Comparison of ENCODE assay signal across 8 mouse cellular contexts in genomic region chr6:51472213-51472612, GRCm38 (mm10). TPM values are rescaled to one million over a fixed set of nuclear protein-coding genes. Genes with fewer than 3 reads are reported as not detected.
DNase-seq lines count a peak whose midpoint lies in the region; ATAC-seq and TF ChIP-seq lines count a peak whose summit lies in the region.

No protein-coding gene starts in this region.

- no peak for TF ChIP-seq POLR2A in ES-Bruce4 (IDR thresholded peaks at IDR 0.05; ENCODE audit: insufficient read depth, low read length)

- no peaks in the 10 kb centered on the region for H3K9me3 ChIP-seq in heart, embryonic 11.5 days (replicated peaks; ENCODE audit: control insufficient read depth, low read length)
- no peaks in the 10 kb centered on the region for H3K9me3 ChIP-seq in ES-Bruce4 (replicated peaks; ENCODE audit: control insufficient read depth, insufficient read depth, low read length, poor library complexity, severe bottlenecking)
- H3K9me3 ChIP-seq in forebrain, postnatal 0 days (ENCODE audit: low read length) = no peaks in the 10 kb centered on the region
- no peaks in the 10 kb centered on the region for H3K9me3 ChIP-seq in liver, embryonic 16.5 days (replicated peaks; ENCODE audit: control insufficient read depth, low read length)

- peaks cover 6% of the 10 kb centered on the region for H3K4me1 ChIP-seq in heart, embryonic 11.5 days (ENCODE audit: control insufficient read depth, insufficient read depth, low read length)
- peaks cover 1% of the 10 kb centered on the region for H3K4me1 ChIP-seq in ES-Bruce4 (ENCODE audit: control insufficient read depth, insufficient read depth, low read length)
- H3K4me1 ChIP-seq in forebrain, postnatal 0 days (ENCODE audit: insufficient read depth) = peaks cover 14% of the 10 kb centered on the region; the same call in 1 of the 2 replicates
- H3K4me1 ChIP-seq in liver, embryonic 16.5 days (ENCODE audit: control insufficient read depth, low read depth, low read length) = peaks cover 22% of the 10 kb centered on the region

- WGBS in heart, embryonic 11.5 days (ENCODE audit: insufficient replicate concordance) = 61% methylated on average over 4 of the region's 4 CpGs
- whole genome bisulfite sequencing in forebrain, postnatal 0 days = 29% methylated on average over 4 of the region's 4 CpGs
- 53% methylated on average over 4 of the region's 4 CpGs for WGBS in liver, embryonic 16.5 days (ENCODE audit: insufficient replicate concordance)

- TF ChIP-seq CTCF in ES-Bruce4 (IDR thresholded peaks at IDR 0.05; ENCODE audit: low read depth, low read length) = no peak
- TF ChIP-seq CTCF in forebrain, postnatal 0 days (IDR thresholded peaks at IDR 0.05; ENCODE audit: low read depth) = no peak

- no peak for ATAC-seq in heart, embryonic 11.5 days (replicated peaks; ENCODE audit: insufficient number of reproducible peaks, low FRiP score, low TSS enrichment)
- no peak for ATAC-seq in forebrain, postnatal 0 days
- ATAC-seq in liver, embryonic 16.5 days (ENCODE audit: low read depth) = no peak

- peaks cover 20% of the 10 kb centered on the region for H3K36me3 ChIP-seq in heart, embryonic 11.5 days (ENCODE audit: control insufficient read depth, insufficient read depth, low read length)
- peaks cover 63% of the 10 kb centered on the region for H3K36me3 ChIP-seq in ES-Bruce4 (ENCODE audit: control insufficient read depth, insufficient read depth, low read length, poor library complexity, severe bottlenecking)
- H3K36me3 ChIP-seq in forebrain, postnatal 0 days (ENCODE audit: insufficient read depth) = peaks cover 23% of the 10 kb centered on the region
- peaks cover 32% of the 10 kb centered on the region for H3K36me3 ChIP-seq in liver, embryonic 16.5 days (ENCODE audit: control insufficient read depth, insufficient read depth)

- no peak for TF ChIP-seq EP300 in ES-Bruce4 (IDR thresholded peaks at IDR 0.05; ENCODE audit: insufficient read depth, low read depth, low read length)

- peak overlapping the region; percentile 67 for H3K4me2 ChIP-seq in heart, embryonic 11.5 days
- peak overlapping the region; percentile 46 for H3K4me2 ChIP-seq in forebrain, postnatal 0 days (ENCODE audit: low read depth)
- H3K4me2 ChIP-seq in liver, embryonic 16.5 days (ENCODE audit: low read depth, low read length) = peak overlapping the region; percentile 63

- H3K27ac ChIP-seq in heart, embryonic 11.5 days (ENCODE audit: low read depth, low read length) = no peak overlapping the region
- no peak overlapping the region for H3K27ac ChIP-seq in ES-Bruce4 (ENCODE audit: insufficient read depth, low read length)
- no peak overlapping the region for H3K27ac ChIP-seq in forebrain, postnatal 0 days (ENCODE audit: low read depth, low read length)
- no peak overlapping the region for H3K27ac ChIP-seq in liver, embryonic 16.5 days (ENCODE audit: low read length)

- no peak for DNase-seq in heart, postnatal 4 days
- DNase-seq in forebrain, postnatal 0 days = no peak
- no peak for DNase-seq in cerebellum, adult 11-12 months
- DNase-seq in spleen, postnatal 14 days (ENCODE audit: low spot score in 2 of 2) = no peak
- DNase-seq in kidney, postnatal 4 days = no peak

- peak overlapping the region; percentile 88 for H3K4me3 ChIP-seq in heart, embryonic 11.5 days (ENCODE audit: low read depth, low read length)
- no peak overlapping the region for H3K4me3 ChIP-seq in ES-Bruce4 (ENCODE audit: low read depth, low read length)
- peak overlapping the region; percentile 90 for H3K4me3 ChIP-seq in forebrain, postnatal 0 days (ENCODE audit: low read depth, low read length)
- peak overlapping the region; percentile 55 for H3K4me3 ChIP-seq in liver, embryonic 16.5 days (ENCODE audit: low read depth, low read length)

- H3K27me3 ChIP-seq in heart, embryonic 11.5 days (ENCODE audit: control insufficient read depth, insufficient read depth, low read length) = no peaks in the 10 kb centered on the region
- H3K27me3 ChIP-seq in ES-Bruce4 (ENCODE audit: control insufficient read depth, insufficient read depth, low read length, poor library complexity, severe bottlenecking) = no peaks in the 10 kb centered on the region
- H3K27me3 ChIP-seq in forebrain, postnatal 0 days (ENCODE audit: insufficient read depth, low read length) = no peaks in the 10 kb centered on the region
- no peaks in the 10 kb centered on the region for H3K27me3 ChIP-seq in liver, embryonic 16.5 days (ENCODE audit: control insufficient read depth, insufficient read depth, low read depth, low read length)

- H3K9ac ChIP-seq in heart, embryonic 11.5 days (ENCODE audit: low read depth, low read length) = peak overlapping the region; percentile 71
- H3K9ac ChIP-seq in ES-Bruce4 (ENCODE audit: low read depth, poor library complexity, severe bottlenecking) = peak overlapping the region; percentile 100
- peak overlapping the region; percentile 98; the same call in 1 of the 2 replicates for H3K9ac ChIP-seq in forebrain, postnatal 0 days
- H3K9ac ChIP-seq in liver, embryonic 16.5 days (ENCODE audit: low read depth, low read length) = peak overlapping the region; percentile 54

RNA-seq across cellular contexts. Expression of gene Cbx3, which starts 2.1 kb away (rescaled TPM):
- 396 and 399 TPM in 2 replicates for polyA plus RNA-seq in heart, embryonic 11.5 days (2014; fragmentation: Nextera tagmentation; extraction: Ambion mirVana)
- 100 to 1,000 TPM; 172 to 178 TPM for total RNA-seq in heart, postnatal 4 days (2021)
- polyA plus RNA-seq in ES-Bruce4 (2011; ENCODE audit: insufficient read depth, insufficient read length, low read depth, missing spikeins) = 341 and 361 TPM in 2 replicates
- total RNA-seq in forebrain, postnatal 0 days (2014; rRNA removed) = 213 and 227 TPM in 2 replicates
- polyA plus RNA-seq in forebrain, postnatal 0 days (2015; fragmentation: Nextera tagmentation; extraction: Ambion mirVana) = 514 and 653 TPM in 2 replicates
- polyA plus RNA-seq in liver, embryonic 16.5 days (2015; fragmentation: Nextera tagmentation; extraction: Ambion mirVana) = 169 and 198 TPM in 2 replicates

RNA-seq across cellular contexts. Expression of gene Hnrnpa2b1, which starts 2.5 kb away (rescaled TPM):
- polyA plus RNA-seq in heart, embryonic 11.5 days (2014; fragmentation: Nextera tagmentation; extraction: Ambion mirVana) = 856 and 1,080 TPM in 2 replicates
- total RNA-seq in heart, postnatal 4 days (2021) = 100 to 1,000 TPM; 646 to 668 TPM
- polyA plus RNA-seq in ES-Bruce4 (2011; ENCODE audit: insufficient read depth, insufficient read length, low read depth, missing spikeins) = 1,450 and 1,538 TPM in 2 replicates
- 328 and 431 TPM in 2 replicates for total RNA-seq in forebrain, postnatal 0 days (2014; rRNA removed)
- 803 and 955 TPM in 2 replicates for polyA plus RNA-seq in forebrain, postnatal 0 days (2015; fragmentation: Nextera tagmentation; extraction: Ambion mirVana)
- 712 and 778 TPM in 2 replicates for polyA plus RNA-seq in liver, embryonic 16.5 days (2015; fragmentation: Nextera tagmentation; extraction: Ambion mirVana)

RNA-seq across cellular contexts. Expression of gene Nfe2l3, which starts 39.7 kb away (rescaled TPM):
- 3.4 and 4.7 TPM in 2 replicates for polyA plus RNA-seq in heart, embryonic 11.5 days (2014; fragmentation: Nextera tagmentation; extraction: Ambion mirVana)
- 1 to 10 TPM; 1.1 to 2.2 TPM for total RNA-seq in heart, postnatal 4 days (2021)
- polyA plus RNA-seq in ES-Bruce4 (2011; ENCODE audit: insufficient read depth, insufficient read length, low read depth, missing spikeins) = 5.4 and 6.0 TPM in 2 replicates
- total RNA-seq in forebrain, postnatal 0 days (2014; rRNA removed) = 15.0 and 29.2 TPM in 2 replicates
- 11.4 and 11.7 TPM in 2 replicates for polyA plus RNA-seq in forebrain, postnatal 0 days (2015; fragmentation: Nextera tagmentation; extraction: Ambion mirVana)
- polyA plus RNA-seq in liver, embryonic 16.5 days (2015; fragmentation: Nextera tagmentation; extraction: Ambion mirVana) = 0.15 and 0.21 TPM in 2 replicates

RNA-seq across cellular contexts. Expression of gene Snx10, which starts 51.5 kb away (rescaled TPM):
- polyA plus RNA-seq in heart, embryonic 11.5 days (2014; fragmentation: Nextera tagmentation; extraction: Ambion mirVana) = 23.0 and 26.1 TPM in 2 replicates
- 10 to 100 TPM in 1 of 2 experiments, 1 to 10 TPM in 1; 7.9 to 10.4 TPM for total RNA-seq in heart, postnatal 4 days (2021)
- polyA plus RNA-seq in ES-Bruce4 (2011; ENCODE audit: insufficient read depth, insufficient read length, low read depth, missing spikeins) = 79.2 and 87.2 TPM in 2 replicates
- 76.3 and 96.5 TPM in 2 replicates for total RNA-seq in forebrain, postnatal 0 days (2014; rRNA removed)
- polyA plus RNA-seq in forebrain, postnatal 0 days (2015; fragmentation: Nextera tagmentation; extraction: Ambion mirVana) = 78.4 and 92.6 TPM in 2 replicates
- polyA plus RNA-seq in liver, embryonic 16.5 days (2015; fragmentation: Nextera tagmentation; extraction: Ambion mirVana) = 8.8 TPM in 2 replicates
